Mouse (Mus musculus) spleen, postnatal 10 days (tissue): ENCODE measurements around the gene Zfp503.

Experiments
- DNase-seq, 2 experiments: peaks; one replicate each; pipeline ENCODE4 v3.0.0; 2021 to 2022; ENCODE audit warnings: low spot score in 2 of 2

Zfp503 gene

DNA sequence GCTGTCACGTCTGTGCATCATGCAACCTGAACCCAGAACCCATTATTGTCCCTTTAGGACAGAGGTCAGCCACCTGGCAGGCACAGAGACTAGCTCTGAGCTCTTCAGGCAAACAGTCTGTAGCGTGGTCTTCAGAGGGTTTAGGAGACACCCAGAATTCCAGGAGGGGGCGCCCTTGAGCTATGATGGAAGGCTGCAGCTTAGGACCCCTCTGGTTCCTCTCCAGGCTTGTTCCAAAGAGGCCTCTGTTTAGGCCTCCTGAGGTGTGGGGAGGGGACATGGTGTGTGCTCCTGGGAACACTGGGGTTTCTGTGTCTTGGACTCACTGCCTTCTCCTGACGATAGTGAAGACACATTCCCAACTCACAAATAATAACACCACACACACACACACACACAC, 20.4 kb downstream of the Zfp503 start:
- peak; percentile 31 to 80 for DNase-seq

DNA sequence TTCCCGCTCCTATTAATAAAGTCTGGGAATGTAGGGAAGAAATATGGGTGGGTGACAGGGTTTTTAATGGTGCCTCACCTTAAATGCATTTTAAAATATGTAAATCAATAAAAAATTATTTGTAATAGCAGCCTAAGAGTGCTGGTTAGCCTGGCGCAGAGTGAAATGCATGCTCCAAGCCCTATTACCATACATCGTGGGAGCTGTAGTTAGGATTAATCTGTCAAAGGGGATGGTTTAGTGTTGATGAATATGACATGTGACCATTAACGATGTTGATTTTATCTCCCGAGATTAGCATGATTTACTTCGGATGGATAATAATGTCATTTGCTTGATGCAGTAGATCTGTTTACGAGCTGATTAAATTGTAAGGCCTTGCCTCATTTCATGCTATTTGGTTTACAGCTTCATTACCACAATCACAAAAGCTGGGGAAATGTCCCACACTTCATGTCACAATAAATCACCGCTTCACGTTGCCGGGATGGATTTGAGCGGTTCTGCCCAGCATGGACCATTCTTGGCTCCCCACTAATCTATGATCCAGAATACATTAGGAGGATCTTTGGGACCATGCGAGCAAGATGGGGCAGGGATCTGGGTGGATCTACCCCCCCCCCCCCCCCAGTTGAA, 21.9 kb downstream of the Zfp503 start:
- no peak for DNase-seq

DNA sequence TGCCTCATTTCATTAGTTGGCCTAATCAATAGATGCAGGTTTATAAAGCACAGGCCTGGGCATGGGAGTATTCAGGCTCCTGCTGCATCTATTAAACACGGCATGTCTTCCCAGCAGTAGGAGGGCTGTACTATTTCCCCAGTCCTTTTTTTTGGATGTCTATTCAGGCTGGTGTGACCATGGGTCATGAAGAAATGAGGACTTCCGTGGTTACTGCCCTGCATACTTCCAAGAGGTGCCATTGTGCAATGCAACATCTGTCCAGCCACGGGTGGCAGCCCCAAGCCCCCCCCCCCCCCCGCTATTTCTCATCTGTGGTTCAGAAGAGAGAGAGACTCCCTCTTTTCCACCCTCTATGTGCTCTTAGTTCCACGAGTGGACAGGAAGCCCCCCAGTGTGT, 23.1 kb downstream of the Zfp503 start:
- DNase-seq = no peak

DNA sequence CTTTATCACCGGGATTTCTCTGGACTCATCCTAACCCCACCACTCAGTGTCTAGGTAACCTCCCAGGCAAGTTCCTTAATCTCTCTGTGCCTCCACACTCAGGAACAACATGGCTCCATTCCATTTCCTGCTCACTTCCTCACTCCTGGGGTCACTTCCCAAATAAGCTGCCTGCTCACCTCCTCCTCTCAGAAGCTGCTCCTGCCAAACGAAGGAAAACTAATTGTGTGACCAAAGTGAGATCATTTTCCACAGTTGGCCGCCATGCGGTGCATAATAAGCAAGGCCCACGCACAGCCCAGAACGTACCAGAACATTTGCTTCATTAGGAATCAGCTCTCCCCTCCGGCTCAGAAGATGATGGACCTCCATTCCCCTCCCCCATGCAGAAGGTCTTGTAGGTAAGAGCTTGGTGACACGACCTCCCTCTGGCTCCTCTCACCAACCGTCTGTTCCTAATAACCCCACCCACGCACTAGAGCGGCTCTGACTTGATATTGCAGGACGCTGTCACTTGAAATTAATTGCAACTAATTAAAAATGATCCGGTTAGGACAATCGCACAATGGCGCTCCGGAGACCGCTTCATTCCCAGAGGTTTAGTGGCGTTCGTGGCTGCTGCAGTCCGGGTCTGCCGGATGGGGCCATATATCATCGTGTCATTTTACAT, 26.9 kb downstream of the Zfp503 start:
- no peak for DNase-seq

DNA sequence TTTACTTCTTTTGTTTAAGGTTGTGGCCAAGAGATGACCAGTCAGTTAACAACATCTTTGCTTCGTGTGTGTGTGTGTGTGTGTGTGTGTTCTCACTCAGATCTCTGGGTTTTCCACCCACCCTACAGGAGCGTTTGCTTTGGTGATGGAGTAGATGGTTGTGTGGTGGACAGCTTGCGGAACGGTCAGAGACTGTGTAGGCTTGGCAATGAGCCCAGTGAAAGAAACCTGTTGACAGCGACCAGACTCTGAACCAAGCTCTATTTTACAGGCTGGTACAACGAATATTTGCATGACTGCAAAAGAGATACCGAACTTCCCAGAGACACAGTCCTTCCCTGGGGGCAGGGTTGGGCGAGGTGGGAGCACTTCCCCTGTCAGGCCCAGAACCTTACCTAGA, 30.2 kb downstream of the Zfp503 start:
- no peak for DNase-seq

DNA sequence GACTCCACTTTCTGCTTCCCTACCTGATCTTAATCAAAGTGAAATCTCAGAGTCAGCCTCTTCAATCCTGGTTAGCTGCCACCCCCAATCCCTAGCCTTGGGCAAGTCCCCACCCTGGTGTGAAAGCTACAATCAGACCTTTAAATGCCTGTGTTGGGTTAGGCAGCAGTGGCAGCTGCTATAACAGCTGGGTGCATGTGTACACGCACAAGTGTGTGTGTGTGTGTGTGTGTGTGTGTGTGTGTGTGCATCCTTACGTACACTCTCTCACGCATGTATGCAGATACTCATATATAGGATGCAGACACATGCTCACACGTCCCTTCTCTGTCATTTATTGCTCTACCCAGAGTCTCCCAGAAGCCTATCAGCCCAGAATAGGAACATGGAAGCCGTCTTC, 30.8 kb downstream of the Zfp503 start:
- no peak for DNase-seq

DNA sequence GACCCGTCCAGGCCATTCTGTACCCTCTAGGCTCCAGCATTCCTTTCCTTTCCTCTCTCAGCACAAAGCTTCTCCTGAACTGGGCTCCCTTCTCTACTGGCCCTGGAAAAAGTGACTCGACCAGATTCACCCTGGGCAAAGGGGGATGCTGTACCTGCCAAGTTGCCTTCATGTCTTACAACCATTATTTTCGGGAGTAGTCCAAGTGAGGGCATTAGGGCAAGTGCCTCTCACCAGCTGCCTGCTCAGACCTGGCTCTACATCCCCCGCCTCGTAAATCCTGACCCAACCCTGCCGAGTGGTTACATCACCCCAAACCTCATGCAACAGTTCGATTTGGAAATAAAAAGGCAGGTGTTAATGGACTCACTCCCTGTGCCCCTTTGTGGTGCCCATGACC, 36.9 kb downstream of the Zfp503 start:
- DNase-seq = no peak

DNA sequence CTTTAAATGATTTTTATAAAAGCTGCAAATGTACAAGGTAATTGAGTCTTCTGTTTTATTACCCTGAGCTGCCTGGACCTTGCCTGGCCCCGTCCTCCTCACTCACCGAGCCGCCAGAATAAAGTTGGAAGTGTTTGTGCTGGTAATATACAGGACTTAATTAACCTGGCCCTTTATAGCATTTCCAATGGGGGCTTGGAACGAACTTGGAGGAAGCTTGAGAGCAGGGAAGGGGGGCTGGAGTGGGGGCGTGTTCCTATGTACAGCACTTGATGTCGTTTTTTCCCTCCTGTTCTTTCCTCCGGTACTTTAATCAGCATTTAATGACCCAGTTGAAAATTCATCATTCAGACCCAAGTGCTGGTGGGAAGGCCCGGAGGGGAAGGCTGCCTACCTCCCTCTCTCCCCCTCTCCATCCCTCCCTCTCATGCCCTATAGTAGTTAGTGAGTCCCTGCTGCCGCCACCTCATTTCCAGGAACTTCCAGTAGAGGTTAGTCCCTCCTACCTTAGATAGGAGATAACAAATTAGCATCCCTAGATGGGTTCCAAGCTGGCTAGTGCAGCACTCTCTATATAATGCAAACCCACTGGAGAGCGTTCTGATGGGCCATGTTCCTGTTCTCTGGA, 37.4 kb downstream of the Zfp503 start:
- DNase-seq = no peak

DNA sequence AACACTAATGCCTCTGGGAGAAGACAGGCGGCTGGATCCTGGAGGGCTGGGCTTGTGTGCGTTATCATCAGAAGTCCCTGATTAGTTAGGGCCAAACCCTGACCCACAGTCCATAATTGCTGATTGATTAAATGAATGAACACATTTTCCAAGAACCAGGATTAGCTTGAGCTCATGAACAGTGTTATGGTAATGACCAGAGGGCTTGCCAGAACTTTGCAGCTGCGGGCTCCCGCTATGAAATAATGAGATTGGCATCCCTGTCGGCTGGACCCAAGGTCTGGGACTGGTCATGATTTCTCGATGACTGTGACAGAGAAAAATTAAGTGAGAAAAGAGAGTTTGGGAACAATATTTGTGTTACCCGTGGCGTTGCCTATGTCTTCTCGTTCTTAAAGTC, 44.5 kb downstream of the Zfp503 start:
- no peak for DNase-seq

DNA sequence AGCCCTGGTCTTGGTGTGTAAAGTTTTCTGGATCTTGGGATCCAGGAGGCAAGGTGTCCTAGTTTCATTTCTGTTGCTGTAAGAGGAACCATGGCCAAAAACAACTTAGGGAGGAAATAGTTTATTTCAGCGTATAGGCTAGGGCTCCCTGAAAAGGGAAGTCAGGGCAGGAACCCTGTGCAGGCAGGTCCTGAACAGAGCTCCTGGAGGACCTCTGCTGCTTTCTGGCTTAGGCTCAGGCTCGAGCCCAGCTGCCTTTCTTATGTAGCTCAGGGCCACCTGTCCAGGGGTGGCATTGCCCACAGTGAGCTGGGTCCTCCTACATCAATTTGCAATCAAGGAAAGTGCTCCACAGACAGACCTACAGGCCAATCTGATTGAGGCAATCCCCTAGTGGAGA, 47.8 kb downstream of the Zfp503 start:
- no peak for DNase-seq

DNA sequence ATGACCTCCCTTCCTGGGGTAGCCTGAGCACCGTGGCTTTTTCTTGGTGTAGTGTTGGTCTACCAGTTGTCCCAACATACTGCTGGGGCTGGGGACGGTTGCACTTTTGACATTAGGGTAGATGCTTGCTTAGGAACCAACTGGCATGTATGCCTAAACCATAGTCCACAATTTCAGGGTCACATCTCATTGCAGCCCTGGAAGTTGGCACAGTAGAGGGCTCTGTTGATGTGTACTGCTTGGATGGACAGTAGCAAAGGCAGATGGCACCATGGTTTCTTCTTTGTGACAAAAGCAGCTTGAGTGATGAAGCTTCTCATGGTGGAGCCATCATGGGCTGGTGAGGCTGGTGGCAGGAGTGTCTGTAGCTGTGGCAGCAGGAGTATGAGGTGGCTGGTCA, 52.3 kb downstream of the Zfp503 start:
- DNase-seq = no peak

DNA sequence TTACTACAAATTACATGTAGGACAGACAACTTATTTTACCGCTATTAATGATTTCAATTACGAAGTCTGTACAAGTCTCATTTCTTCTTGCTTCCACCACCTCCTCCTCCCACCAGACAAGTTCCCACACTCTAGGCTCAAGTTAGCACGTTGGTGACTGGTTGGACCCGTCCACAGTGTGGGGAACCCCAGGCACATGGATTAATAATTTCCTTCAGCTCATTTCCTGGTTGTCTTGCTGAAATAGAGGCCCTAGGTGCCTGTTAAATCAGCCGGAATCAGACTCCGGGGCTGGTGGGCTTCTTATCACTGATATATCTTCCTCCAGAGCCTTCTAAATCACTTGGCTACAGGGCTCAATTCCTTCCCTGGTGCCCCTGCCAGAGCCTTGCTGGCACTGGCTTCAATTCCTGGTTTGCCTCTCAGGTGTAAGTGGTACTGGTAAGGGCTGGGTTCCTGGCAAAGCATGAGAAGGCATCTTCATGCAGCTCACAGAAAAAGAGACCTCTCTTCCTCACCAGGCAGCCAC, 53.2 kb downstream of the Zfp503 start:
- no peak for DNase-seq
